Mouse (Mus musculus) kidney, adult 2 months (tissue): Measurements from ENCODE around the gene H2-Ke6.

Experiments
- CTCF ChIP-seq: fragments of 200-500 bp; conservative IDR thresholded peaks from 2 replicates; pipeline ENCODE4 v1.5.1; 2011; ENCODE audit warnings: low read depth, mild to moderate bottlenecking, control low read depth, low read length, moderate library complexity, mixed read lengths; ENCODE audit not compliant: insufficient read depth, insufficient read length
- POLR2A ChIP-seq: fragments of 200-500 bp; IDR thresholded peaks from one replicate; pipeline ENCODE4 v1.6.1; 2011; ENCODE audit warnings: low read depth, low read length, control low read depth

DNA sequence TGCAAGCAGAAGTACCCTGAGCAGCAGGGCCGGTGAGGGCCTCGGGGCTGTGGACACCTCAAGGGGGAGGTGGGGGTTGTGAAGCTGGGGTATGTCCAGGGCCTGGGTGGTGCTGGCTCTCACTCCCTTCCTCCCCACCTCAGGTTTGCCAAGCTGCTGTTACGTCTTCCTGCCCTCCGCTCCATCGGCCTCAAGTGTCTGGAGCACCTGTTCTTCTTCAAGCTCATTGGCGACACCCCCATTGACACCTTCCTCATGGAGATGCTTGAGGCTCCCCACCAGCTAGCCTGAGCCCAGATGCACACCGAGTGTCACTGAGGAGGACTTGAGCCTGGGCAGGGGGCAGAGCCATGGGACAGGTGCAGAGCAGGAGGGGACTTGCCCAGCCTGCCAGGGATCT lies 9.4 kb upstream of the H2-Ke6 start:
- TF ChIP-seq CTCF (no peak), POLR2A (no peak)
